Mouse (Mus musculus): ENCODE measurements around the gene Psma5. TPM values are rescaled to one million over a fixed set of nuclear protein-coding genes. Genes with fewer than 3 reads are reported as not detected.

Psma5 gene
- 216 and 222 TPM in 2 replicates for polyA plus RNA-seq (2015; fragmentation: Nextera tagmentation; extraction: Ambion mirVana)

DNA sequence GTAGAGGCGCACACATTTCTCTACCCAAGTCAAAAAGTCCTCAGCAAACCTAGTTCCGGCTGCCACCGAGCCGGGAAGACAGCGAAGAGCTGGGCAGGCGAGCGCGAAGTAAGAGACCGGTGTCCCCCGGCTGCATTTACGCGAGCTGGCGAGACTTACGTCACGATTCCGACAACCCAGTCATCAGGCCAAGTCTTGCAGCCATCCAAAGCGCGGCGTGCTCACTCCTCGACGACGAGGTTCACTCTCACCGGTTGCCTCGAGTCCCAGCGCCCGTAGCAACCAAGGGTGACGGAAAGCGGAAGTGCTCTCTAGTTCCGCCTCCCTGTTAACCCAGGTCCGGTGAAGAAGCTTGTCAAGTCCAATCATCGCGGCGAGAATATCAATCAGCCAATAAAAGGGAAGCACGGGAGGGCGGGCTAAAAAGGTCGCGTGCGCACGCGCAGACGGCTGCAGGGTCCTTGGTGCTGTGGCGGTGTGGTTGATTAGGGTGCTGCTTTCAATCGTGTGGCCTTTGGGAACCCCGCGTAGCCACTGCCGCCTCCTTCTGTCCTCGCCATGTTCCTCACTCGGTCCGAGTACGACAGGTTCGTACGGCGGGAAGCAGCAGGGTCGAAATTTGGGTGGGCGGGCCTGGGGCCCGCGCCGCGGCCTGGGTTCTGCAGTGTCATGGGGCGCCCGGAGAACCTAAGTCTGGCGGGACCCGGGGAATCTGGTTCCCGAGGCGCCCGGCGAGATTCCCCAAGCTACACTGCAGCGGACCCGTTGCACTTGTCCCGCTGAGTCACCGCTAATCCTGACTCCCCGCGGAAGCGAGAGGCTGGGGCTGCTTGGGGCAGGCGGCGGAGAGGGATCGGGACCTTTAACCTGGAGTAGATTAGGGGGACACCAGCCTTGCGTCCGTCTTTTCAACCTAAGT, at the start of gene Psma5:
Gene Psma5 (plus strand): TSS at position 208 of the 919 bp plus-strand sequence.

DNA sequence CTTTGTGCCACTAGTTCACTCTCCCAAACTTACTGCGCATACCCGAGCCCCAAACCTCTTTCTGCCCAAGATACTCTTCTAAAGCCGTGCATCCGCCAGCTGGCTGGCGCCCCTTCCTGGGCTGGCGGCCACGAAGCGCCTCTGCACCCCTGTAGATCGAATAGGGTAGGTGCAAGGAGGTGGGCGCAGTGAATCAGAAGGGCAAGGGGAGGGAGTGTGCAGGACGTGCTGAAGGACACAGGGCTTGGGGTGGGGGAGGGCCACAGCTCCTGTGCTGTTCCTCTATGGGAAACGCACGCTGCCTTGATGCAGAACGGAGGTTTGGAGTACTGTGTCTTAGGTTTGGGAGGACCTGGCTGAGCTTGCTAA, 46.0 kb upstream of the Psma5 start, which contains the start of gene Atxn7l2:
Gene Atxn7l2 (minus strand): TSS at position 164 of the 369 bp plus-strand sequence.

DNA sequence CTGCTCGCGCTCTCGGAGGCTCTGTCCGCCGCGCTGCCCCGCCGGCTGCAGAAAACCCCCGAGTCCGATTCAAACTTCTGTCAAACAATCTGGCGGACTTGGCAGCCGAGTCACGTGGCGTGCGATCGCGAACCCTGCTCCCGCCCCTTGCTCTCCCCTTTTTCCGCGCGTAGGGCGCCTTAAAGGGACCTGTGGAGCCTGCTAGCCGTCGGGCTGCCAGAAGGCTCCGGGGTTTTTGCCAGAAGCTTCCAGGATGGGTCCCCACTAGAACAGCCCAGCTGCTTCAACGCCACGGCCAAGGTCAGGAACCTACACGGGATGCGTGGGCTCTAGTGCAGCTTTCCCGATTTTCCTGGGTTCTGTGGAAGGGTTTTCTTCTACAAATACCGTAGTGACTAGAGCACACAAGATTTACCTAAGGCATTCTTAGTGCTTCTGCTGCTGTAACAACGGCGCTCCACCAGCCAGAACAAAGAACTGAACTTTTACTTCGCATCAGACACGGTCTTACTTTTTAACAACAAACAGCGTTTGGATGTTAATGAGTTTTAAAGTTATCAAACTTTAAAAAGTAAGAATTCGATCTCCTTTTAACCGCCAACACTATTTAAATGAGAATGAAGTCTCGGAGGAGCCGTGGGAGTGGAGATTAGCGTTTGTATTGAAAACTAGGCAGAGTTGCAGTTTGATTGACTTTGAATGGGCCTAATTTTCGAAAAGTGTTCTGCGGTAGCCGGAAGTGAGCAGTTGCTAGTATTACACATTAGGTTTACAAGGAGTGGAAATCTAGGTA, 30.0 kb upstream of the Psma5 start, which contains the start of gene Sypl2:
Gene Sypl2 (minus strand): TSS at position 91 of the 793 bp plus-strand sequence.

DNA sequence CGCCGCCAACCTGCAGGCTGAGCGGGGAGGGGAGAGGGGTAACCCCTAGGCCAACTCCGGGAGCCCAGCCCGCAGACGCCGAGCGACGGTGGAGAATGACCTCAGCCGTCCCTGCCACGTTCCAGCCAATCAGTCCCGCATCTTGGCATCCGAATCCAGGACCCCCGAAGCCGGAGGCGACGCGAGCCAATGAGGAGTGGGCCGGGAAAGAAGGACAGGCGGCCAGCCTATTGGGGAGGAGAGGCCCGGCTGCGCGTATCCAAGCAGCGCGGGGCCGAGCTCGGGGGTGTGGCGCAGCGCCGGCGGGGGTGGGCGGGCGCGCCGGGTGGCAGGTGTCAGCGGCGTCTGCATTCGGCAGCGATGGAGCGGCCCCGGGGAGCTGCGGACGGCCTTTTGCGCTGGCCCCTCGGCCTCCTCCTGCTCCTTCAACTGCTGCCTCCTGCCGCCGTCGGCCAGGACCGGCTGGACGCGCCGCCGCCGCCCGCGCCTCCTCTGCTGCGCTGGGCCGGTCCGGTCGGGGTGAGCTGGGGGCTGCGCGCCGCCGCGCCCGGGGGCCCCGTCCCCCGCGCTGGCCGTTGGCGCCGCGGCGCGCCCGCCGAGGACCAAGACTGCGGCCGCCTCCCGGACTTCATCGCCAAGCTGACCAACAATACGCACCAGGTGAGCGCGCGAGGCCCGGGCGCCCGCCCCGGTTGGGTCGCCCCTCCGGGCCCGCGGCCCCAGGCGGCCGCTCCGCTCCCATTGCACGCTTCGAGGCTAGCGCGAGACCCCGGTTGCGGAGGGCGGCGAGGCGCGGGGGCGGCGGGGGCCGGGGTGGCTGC, 27.3 kb downstream of the Psma5 start, which contains the start of gene Sort1:
Gene Sort1 (plus strand): TSS at position 302 of the 821 bp plus-strand sequence.

Other genes with a start within 250 kb of the Psma5 start
- gene Gstm1, start 239.0 kb upstream of the Psma5 start, polyA plus RNA-seq (2015; fragmentation: Nextera tagmentation; extraction: Ambion mirVana): 46.6 and 66.5 TPM in 2 replicates
- gene Gstm4, start 212.0 kb upstream of the Psma5 start, polyA plus RNA-seq (2015; fragmentation: Nextera tagmentation; extraction: Ambion mirVana): 5.9 and 6.9 TPM in 2 replicates
- 40.6 and 41.5 TPM in 2 replicates for gene Ampd2, start 170.3 kb upstream of the Psma5 start, polyA plus RNA-seq (2015; fragmentation: Nextera tagmentation; extraction: Ambion mirVana)
- 3.2 and 3.3 TPM in 2 replicates for gene Gnat2, start 164.1 kb upstream of the Psma5 start, polyA plus RNA-seq (2015; fragmentation: Nextera tagmentation; extraction: Ambion mirVana)
- 61.5 and 71.2 TPM in 2 replicates for gene Gnai3, start 110.8 kb upstream of the Psma5 start, polyA plus RNA-seq (2015; fragmentation: Nextera tagmentation; extraction: Ambion mirVana)
- 0.04 and 0.05 TPM in 2 replicates for gene Gpr61, start 102.0 kb upstream of the Psma5 start, polyA plus RNA-seq (2015; fragmentation: Nextera tagmentation; extraction: Ambion mirVana)
- 0.83 and 0.98 TPM in 2 replicates for gene Amigo1, start 70.6 kb upstream of the Psma5 start, polyA plus RNA-seq (2015; fragmentation: Nextera tagmentation; extraction: Ambion mirVana)
- 2.8 and 3.6 TPM in 2 replicates for gene Cyb561d1, start 55.7 kb upstream of the Psma5 start, polyA plus RNA-seq (2015; fragmentation: Nextera tagmentation; extraction: Ambion mirVana)
- 3.7 and 3.9 TPM in 2 replicates for gene Atxn7l2, start 46.0 kb upstream of the Psma5 start, polyA plus RNA-seq (2015; fragmentation: Nextera tagmentation; extraction: Ambion mirVana)
- not detected in 2 replicates for gene Sypl2, start 30.3 kb upstream of the Psma5 start, polyA plus RNA-seq (2015; fragmentation: Nextera tagmentation; extraction: Ambion mirVana)
- 3.0 and 4.4 TPM in 2 replicates for gene Sort1, start 27.2 kb downstream of the Psma5 start, polyA plus RNA-seq (2015; fragmentation: Nextera tagmentation; extraction: Ambion mirVana)
- not detected in 2 replicates for gene Mybphl, start 108.0 kb downstream of the Psma5 start, polyA plus RNA-seq (2015; fragmentation: Nextera tagmentation; extraction: Ambion mirVana)
- 17.4 and 18.8 TPM in 2 replicates for gene Psrc1, start 126.9 kb downstream of the Psma5 start, polyA plus RNA-seq (2015; fragmentation: Nextera tagmentation; extraction: Ambion mirVana)
- gene Celsr2, start 158.6 kb downstream of the Psma5 start, polyA plus RNA-seq (2015; fragmentation: Nextera tagmentation; extraction: Ambion mirVana): 0.20 and 0.57 TPM in 2 replicates
- gene Sars, start 188.3 kb downstream of the Psma5 start, polyA plus RNA-seq (2015; fragmentation: Nextera tagmentation; extraction: Ambion mirVana): 71.7 and 74.3 TPM in 2 replicates

All from spleen, postnatal 0 days (tissue).